Mouse (Mus musculus): ENCODE measurements at regions not wholly inside any gene's neighbourhood (a gene's known extent, or its start where the extent isn't known, plus 50 kb on each side); places are given as distances from the start of the nearest gene placed in this dataset.

DNA sequence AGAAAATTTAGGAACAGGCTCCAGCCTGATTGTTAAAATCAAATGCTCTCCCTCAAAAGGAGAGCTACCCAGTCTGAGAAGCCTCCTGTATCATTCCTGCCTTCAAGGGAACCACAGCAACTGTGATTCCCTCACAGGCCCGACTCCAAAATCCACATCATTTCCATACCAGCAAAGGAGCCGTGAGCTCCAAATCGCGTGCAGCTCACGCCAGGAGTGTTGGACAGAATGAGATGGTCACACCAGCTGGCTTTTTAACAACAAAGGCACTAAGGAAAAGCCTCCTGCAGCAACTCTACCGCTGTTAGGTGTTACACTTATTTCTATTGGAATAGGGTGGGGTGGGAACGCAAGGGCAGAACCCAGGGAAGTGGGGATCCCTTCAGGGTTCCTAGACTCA is 277.6 kb downstream of the Psat1 start:
- H3K4me3 ChIP-seq: no peak overlapping the region
- no peak overlapping the region for H3K27ac ChIP-seq
- no peaks in the 10 kb centered on the region for H3K27me3 ChIP-seq
- ATAC-seq (ENCODE audit: insufficient number of reproducible peaks, low FRiP score, low TSS enrichment, low read depth): no peak
- no peak overlapping the region for H3K9ac ChIP-seq
- no peaks in the 10 kb centered on the region for H3K9me3 ChIP-seq
- WGBS: 50% methylated on average over 7 of the region's 7 CpGs
- H3K36me3 ChIP-seq: no peaks in the 10 kb centered on the region
- peaks cover 16% of the 10 kb centered on the region for H3K4me1 ChIP-seq
- no peak overlapping the region for H3K4me2 ChIP-seq

DNA sequence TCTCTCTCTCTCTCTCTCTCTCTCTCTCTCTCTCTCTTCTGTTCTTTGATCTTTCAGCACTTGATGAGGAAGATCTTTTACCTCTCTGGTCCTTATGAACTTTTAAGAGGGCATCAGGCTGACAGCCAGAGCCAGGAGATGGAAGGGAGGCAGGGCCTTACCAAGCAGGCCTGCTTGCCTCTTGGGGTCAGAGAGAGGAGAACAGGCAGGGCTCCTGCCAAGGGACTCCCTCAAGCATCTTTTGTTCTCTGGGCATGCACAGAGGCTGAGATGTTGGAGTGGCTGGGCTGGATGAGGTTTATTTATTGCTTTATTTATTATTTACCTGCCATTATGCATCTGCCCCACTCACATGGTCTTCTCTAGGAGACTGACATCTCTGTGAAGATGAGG is 278.5 kb downstream of the Psat1 start:
- Histone ChIP-seq H3K4me1 (peaks cover 16% of the 10 kb centered on the region), H3K36me3 (no peaks in the 10 kb centered on the region), H3K4me2 (no peak overlapping the region), H3K9ac (no peak overlapping the region), H3K27me3 (no peaks in the 10 kb centered on the region), H3K9me3 (no peaks in the 10 kb centered on the region), H3K27ac (no peak overlapping the region), H3K4me3 (no peak overlapping the region)
- no peak for ATAC-seq (ENCODE audit: insufficient number of reproducible peaks, low FRiP score, low TSS enrichment, low read depth)

DNA sequence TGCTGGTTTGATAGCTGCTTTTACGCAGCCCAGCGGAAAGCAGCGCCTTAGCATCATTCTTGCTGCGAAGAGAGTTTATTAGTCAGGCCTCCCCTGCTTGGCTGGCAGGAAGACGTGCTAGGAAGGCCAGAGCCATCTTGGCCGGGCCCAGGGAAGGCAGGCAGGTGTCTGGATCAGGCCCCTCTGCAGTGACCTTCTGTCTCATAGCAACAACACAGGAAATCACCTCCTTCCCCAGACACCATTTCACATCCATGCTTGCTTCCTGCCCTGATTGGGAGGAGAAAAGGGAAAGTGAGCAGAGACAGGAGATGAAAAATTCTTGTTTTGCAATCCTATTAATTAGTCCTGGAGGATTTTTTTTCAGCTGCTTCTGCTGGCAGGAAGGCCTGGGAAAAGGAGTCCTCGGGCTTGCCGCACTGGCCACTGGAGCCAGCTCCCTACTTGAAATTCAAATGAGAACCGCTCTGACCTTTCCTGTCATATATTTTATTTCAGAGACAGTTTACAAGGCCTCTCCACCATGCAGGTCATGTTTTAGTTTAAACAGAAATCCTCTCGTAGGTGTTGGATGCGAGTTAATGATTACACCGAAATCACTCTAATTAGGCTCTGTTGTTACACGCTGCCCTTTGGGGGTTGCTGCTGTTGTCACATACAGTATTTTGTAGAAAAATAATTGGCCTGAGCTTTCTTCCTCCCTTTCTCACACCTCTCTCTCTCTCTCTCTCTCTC is 279.1 kb downstream of the Psat1 start:
- H3K4me3 ChIP-seq: no peak overlapping the region
- WGBS: 21% methylated on average over 13 of the region's 13 CpGs
- H3K4me2 ChIP-seq: no peak overlapping the region
- H3K27ac ChIP-seq: no peak overlapping the region
- H3K4me1 ChIP-seq: peaks cover 16% of the 10 kb centered on the region
- H3K9ac ChIP-seq: no peak overlapping the region
- no peak for ATAC-seq (ENCODE audit: insufficient number of reproducible peaks, low FRiP score, low TSS enrichment, low read depth)
- H3K9me3 ChIP-seq: no peaks in the 10 kb centered on the region
- no peaks in the 10 kb centered on the region for H3K36me3 ChIP-seq
- no peaks in the 10 kb centered on the region for H3K27me3 ChIP-seq

- Histone ChIP-seq H3K27ac (no peak overlapping the region), H3K36me3 (no peaks in the 10 kb centered on the region), H3K4me1 (peaks cover 10% of the 10 kb centered on the region), H3K4me3 (no peak overlapping the region), H3K27me3 (no peaks in the 10 kb centered on the region), H3K9ac (no peak overlapping the region), H3K4me2 (no peak overlapping the region), H3K9me3 (no peaks in the 10 kb centered on the region)
- 28% methylated on average over 3 of the region's 3 CpGs for WGBS
- no peak for ATAC-seq (ENCODE audit: insufficient number of reproducible peaks, low FRiP score, low TSS enrichment, low read depth)
These were observed 283.4 kb downstream of the Psat1 start for GRCm38 (mm10) chr19:15663659-15664255.

- H3K36me3 ChIP-seq: no peaks in the 10 kb centered on the region
- H3K4me3 ChIP-seq: no peak overlapping the region
- 47% methylated on average over 1 of the region's 1 CpGs for WGBS
- no peak overlapping the region for H3K27ac ChIP-seq
- no peak for ATAC-seq (ENCODE audit: insufficient number of reproducible peaks, low FRiP score, low TSS enrichment, low read depth)
- H3K4me2 ChIP-seq: no peak overlapping the region
- H3K9ac ChIP-seq: no peak overlapping the region
- no peaks in the 10 kb centered on the region for H3K4me1 ChIP-seq
- H3K9me3 ChIP-seq: no peaks in the 10 kb centered on the region
- H3K27me3 ChIP-seq: no peaks in the 10 kb centered on the region
These were observed 288.5 kb downstream of the Psat1 start for GRCm38 (mm10) chr19:15658611-15659010.

DNA sequence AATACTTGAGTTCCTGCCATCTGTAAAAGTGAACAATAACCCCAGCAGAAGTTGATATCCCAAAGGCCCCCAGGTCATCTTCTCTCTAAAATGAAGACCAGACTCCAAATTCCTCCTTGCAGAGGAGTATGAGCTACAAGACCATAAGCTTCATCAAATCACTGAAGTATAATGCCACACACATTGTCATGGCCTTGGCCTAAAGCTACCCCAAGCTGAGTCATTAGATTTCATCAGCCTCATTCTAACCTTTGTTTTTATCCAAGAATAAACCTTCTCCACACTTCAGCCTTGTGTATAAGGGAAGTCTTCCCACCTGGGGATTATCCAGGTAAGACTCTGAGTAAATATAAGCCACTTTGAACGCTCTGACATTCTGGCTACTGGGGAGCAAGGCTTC is 289.3 kb downstream of the Psat1 start:
- Histone ChIP-seq H3K4me2 (no peak overlapping the region), H3K9ac (no peak overlapping the region), H3K4me1 (no peaks in the 10 kb centered on the region), H3K4me3 (no peak overlapping the region), H3K27ac (no peak overlapping the region), H3K9me3 (no peaks in the 10 kb centered on the region), H3K36me3 (no peaks in the 10 kb centered on the region), H3K27me3 (no peaks in the 10 kb centered on the region)
- 81% methylated on average over 1 of the region's 1 CpGs for WGBS
- ATAC-seq (ENCODE audit: insufficient number of reproducible peaks, low FRiP score, low TSS enrichment, low read depth): no peak

DNA sequence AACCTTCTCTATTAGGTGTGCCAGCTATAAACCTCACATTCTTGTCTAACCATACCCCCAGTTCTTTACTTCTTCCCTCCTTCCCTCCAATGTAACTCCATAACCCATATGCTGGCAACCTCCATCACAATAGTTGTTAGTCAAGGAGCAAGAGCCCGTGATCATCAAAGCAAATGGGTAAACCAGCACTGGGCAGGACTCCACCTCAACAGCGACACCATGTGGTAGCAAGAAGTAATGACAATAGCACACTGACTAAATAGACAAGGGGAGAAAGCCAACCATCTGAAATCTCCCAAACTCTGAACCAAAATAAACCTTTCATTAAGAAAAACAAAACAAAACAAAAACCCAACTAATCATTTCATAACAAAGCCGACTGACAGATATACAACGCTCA is 297.8 kb downstream of the Psat1 start:
- Histone ChIP-seq H3K4me1 (peaks cover 3% of the 10 kb centered on the region; the same call in 1 of the 2 replicates), H3K36me3 (no peaks in the 10 kb centered on the region), H3K4me2 (no peak overlapping the region), H3K9ac (no peak overlapping the region), H3K27me3 (no peaks in the 10 kb centered on the region), H3K4me3 (no peak overlapping the region), H3K9me3 (no peaks in the 10 kb centered on the region), H3K27ac (no peak overlapping the region)
- 14% methylated on average over 4 of the region's 4 CpGs for WGBS
- no peak for ATAC-seq (ENCODE audit: insufficient number of reproducible peaks, low FRiP score, low TSS enrichment, low read depth)

- 30% methylated on average over 5 of the region's 5 CpGs for WGBS
- Histone ChIP-seq H3K4me1 (peaks cover 3% of the 10 kb centered on the region; the same call in 1 of the 2 replicates), H3K36me3 (no peaks in the 10 kb centered on the region), H3K4me2 (no peak overlapping the region), H3K27me3 (no peaks in the 10 kb centered on the region), H3K4me3 (no peak overlapping the region), H3K9ac (no peak overlapping the region), H3K27ac (no peak overlapping the region), H3K9me3 (no peaks in the 10 kb centered on the region)
- ATAC-seq (ENCODE audit: insufficient number of reproducible peaks, low FRiP score, low TSS enrichment, low read depth): no peak
These were observed 299.8 kb downstream of the Psat1 start for GRCm38 (mm10) chr19:15647313-15647712.

DNA sequence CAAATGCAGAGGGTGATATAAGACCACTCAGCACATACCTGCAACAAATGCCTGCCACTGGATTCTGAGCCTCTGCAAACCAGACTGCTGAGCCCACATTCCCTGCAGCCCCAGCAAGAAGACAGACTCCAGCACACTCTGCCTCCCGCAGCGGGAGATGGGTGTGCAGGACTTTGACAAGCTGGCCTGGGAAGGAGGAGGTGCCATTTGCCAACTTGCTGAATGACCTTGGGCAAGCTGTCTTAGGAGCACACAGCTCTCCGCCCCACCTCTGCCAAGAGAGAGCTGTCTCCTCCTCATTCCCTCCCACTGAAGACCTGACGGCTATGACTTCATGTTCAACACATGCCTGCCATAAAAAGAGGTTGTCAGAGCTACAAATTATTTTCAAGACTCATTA is 302.4 kb downstream of the Psat1 start:
- no peak overlapping the region for H3K27ac ChIP-seq
- no peak for ATAC-seq (ENCODE audit: insufficient number of reproducible peaks, low FRiP score, low TSS enrichment, low read depth)
- H3K4me3 ChIP-seq: no peak overlapping the region
- no peaks in the 10 kb centered on the region for H3K36me3 ChIP-seq
- no peaks in the 10 kb centered on the region for H3K27me3 ChIP-seq
- no peak overlapping the region for H3K9ac ChIP-seq
- H3K4me1 ChIP-seq: peaks cover 3% of the 10 kb centered on the region; the same call in 1 of the 2 replicates
- H3K9me3 ChIP-seq: no peaks in the 10 kb centered on the region
- no peak overlapping the region for H3K4me2 ChIP-seq
- 33% methylated on average over 4 of the region's 4 CpGs for WGBS

GRCm38 (mm10) chr19:15617233-15617915 is 329.8 kb downstream of the Psat1 start:
- Histone ChIP-seq H3K4me1 (peaks cover 7% of the 10 kb centered on the region; the same call in 1 of the 2 replicates), H3K36me3 (no peaks in the 10 kb centered on the region), H3K27ac (no peak overlapping the region), H3K4me3 (no peak overlapping the region), H3K9me3 (no peaks in the 10 kb centered on the region), H3K4me2 (no peak overlapping the region), H3K27me3 (peaks cover 8% of the 10 kb centered on the region; the same call in 1 of the 2 replicates), H3K9ac (no peak overlapping the region)
- ATAC-seq (ENCODE audit: insufficient number of reproducible peaks, low FRiP score, low TSS enrichment, low read depth): no peak
- 13% methylated on average over 6 of the region's 6 CpGs for WGBS

DNA sequence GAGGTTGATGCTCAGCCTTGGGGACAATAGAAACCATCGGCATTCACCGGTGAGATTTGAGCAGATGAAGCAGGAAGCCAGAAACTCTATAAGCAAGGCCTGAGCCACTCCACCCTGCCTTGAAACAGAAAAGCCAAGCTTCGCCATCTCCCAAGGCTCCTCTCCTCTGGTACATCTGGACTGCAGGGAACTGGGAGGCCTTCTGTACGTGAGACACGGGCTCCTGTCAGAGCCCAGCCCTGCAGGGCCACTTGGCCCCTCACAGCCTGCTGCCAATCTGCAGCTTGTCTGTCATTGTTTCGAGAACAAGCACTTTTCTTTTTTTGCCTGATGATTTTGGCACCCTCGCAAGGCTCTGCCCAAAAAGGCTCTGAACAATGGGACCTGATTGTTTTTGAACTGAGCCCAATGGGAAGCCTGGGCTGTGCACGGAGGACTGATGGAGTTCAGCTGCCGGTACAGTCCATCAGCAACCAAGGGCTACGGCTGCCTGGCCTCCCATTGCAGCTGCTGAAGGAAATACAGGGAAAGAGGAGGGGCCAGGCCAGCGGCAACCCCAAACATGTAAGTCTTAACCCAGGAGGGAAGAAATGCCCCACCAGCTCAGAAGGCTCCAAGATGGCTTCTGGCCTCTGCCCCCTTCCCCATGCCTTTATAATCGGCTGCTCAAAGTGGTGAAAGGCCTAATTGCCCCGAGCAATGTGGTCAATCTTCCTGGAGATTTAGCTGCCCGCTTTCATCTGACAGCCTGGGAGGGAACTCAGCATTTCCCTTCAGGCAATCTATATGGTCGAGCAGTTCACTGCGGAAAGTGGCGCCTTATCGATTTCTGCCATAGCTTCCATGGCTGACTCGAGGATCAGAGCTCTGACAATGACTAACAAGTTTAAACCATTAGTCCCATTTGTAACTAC is 332.2 kb downstream of the Psat1 start:
- Histone ChIP-seq H3K4me3 (no peak overlapping the region), H3K4me1 (peaks cover 7% of the 10 kb centered on the region; the same call in 1 of the 2 replicates), H3K9ac (no peak overlapping the region), H3K36me3 (no peaks in the 10 kb centered on the region), H3K27me3 (peaks cover 8% of the 10 kb centered on the region; the same call in 1 of the 2 replicates), H3K4me2 (no peak overlapping the region), H3K27ac (no peak overlapping the region), H3K9me3 (no peaks in the 10 kb centered on the region)
- WGBS: 40% methylated on average over 19 of the region's 19 CpGs
- ATAC-seq (ENCODE audit: insufficient number of reproducible peaks, low FRiP score, low TSS enrichment, low read depth): no peak

Measured in limb, embryonic 15.5 days (tissue).